Mouse (Mus musculus) bone marrow, adult 2 months (tissue): ENCODE data around the gene Kifap3. TPM values are rescaled to one million over a fixed set of nuclear protein-coding genes. Genes with fewer than 3 reads are reported as not detected.

ENCODE experiments used
- H3K27ac ChIP-seq: fragments of 200-500 bp; 2 replicates; pipeline ENCODE4 v1.5.1; 2012; ENCODE audit warnings: low read depth, mild to moderate bottlenecking, control low read depth, inconsistent platforms, low read length; ENCODE audit not compliant: control insufficient read depth, poor library complexity, insufficient read depth
- H3K4me1 ChIP-seq: fragments of 200-500 bp; 2 replicates; pipeline ENCODE4 v1.6.1; 2011; ENCODE audit warnings: low read length; ENCODE audit not compliant: control insufficient read depth, insufficient read depth
- H3K4me3 ChIP-seq: fragments of 200-500 bp; replicated peaks from 2 replicates; pipeline ENCODE3; 2011; ENCODE audit warnings: mild to moderate bottlenecking, low read depth, low read length, control low read depth; ENCODE audit not compliant: control insufficient read depth
- CTCF ChIP-seq: fragments of 200-500 bp; IDR thresholded peaks from 2 replicates; pipeline ENCODE4 v1.5.1; 2011; ENCODE audit warnings: low read length, control low read depth; ENCODE audit not compliant: control insufficient read depth, insufficient read depth
- POLR2A ChIP-seq: fragments of 200-500 bp; IDR thresholded peaks from 2 replicates; pipeline ENCODE4 v1.6.1; 2011; ENCODE audit warnings: low read depth, mild to moderate bottlenecking, control low read depth, low read length, borderline replicate concordance; ENCODE audit not compliant: control insufficient read depth
- WGBS: fragments of 180-500 bp; shearing (Covaris S2); methylation state at CpG from one replicate; pipeline ENCODE4 v1.1.7; 2018; 5-methylcytosine and 5-hydroxymethylcytosine counted together
- polyA plus RNA-seq: library from polyadenylated mRNA; stranded (reverse); fragments of >200 nt; gene quantifications from 2 replicates; pipeline ENCODE4 v1.2.4, GENCODE M21; 2011; ENCODE audit warnings: low replicate concordance; ENCODE audit not compliant: missing spikeins, insufficient read depth, insufficient read length

Gene Kifap3
- polyA plus RNA-seq, 1 experiment = 4.5 TPM

DNA sequence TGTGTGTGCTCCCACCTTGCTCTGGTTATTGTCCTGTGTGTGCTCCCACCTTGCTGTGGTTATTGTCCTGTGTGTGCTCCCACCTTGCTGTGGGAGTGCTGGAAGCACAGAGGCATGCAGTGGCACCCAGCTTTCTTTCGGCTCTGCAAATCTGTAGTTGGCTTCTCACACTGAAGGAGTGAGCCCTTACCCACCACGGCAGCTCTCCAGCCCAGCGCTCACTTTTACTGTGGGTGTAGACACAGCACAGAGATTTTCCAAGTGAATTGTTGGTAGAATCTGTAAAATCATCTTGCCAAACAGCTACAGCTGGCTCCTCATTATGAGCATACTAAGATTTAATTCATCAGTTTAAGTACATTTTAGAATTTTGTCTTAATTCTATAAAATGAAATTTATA, 93.8 kb downstream of the Kifap3 start:
- H3K4me1 ChIP-seq = no peaks in the 10 kb centered on the region
- WGBS = 98% methylated on average over 3 of the region's 3 CpGs
- no peak overlapping the region for H3K27ac ChIP-seq
- H3K4me3 ChIP-seq = no peak overlapping the region
- no peak for TF ChIP-seq CTCF
- no peak for TF ChIP-seq POLR2A

DNA sequence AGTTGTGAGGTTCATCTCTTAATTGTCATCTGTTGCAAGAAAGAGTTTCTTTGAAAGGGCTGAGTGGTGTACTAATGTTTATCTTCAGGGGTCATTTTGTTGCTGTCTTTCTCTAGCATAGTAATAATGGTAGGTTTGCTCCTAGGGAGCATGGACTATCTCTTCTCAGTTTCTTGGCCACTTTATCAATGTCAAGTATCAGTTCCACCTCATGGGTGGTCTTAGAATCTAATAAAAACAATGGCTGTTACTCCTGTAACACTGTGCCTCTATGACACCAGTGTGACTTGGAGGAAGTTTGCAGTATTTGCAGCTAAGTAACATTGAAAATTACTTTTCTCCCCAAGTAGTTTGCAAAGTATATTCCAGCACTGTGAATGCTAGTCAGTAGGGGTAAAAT, 110.2 kb downstream of the Kifap3 start:
- no peak overlapping the region for H3K27ac ChIP-seq
- H3K4me3 ChIP-seq = no peak overlapping the region
- no peak for TF ChIP-seq CTCF
- TF ChIP-seq POLR2A = no peak
- H3K4me1 ChIP-seq = no peaks in the 10 kb centered on the region

DNA sequence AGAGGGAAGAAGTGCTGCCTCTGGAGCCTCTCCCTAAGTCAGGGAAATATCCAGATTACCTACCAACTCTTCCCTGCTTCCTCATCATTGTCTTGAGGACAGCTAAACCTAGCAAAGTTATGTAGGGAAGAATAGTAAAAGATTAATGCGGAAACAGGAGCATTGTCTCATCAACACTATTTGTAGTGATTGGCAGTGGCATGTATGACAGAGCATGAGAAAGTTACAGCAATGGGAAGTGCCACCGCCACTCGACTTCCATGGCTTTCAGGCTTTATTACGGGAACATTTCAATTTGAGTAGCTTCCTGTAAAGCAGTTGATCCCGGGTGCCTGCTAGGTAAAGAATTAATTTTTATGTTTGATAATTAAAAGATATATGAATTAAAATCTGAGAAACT, 113.9 kb downstream of the Kifap3 start:
- TF ChIP-seq CTCF (no peak), POLR2A (no peak)
- no peaks in the 10 kb centered on the region for H3K4me1 ChIP-seq
- H3K4me3 ChIP-seq = no peak overlapping the region
- WGBS = 88% methylated on average over 5 of the region's 5 CpGs
- H3K27ac ChIP-seq = no peak overlapping the region

DNA sequence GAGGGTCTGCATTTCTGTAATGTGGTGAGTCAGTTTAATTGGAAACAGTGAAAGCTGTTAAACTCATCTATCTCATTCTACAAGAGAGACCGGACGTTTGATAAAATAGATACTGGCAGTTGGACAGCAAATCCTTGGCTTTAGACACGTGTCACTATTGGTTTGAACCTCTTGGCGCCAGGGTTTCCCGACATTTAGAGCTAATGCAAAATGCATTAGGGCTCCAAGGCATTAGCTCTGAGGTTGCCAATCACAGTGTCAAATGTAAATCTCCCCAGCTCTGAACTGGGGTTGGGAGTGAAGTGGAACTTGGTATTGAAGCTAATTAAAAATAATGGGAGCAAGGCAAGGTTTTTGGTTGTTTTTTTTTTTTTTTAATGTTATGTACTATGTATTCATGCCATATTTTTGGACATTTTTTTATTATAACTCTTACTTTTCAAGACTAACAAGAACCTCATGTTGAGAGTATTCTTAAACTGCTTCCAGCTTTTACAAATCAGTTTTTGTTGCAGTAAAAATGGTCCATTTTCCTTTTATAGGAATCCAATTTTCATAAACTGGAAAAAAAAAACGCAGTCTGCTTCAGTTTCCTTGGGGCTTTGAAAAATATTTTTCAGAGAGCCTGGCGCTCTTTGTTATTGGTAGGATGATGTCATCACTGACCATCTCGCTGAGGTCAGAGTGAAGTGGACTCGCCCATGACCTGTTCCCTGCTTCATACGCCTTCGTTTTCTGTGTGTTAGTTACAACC, 114.6 kb downstream of the Kifap3 start:
- TF ChIP-seq CTCF (no peak), POLR2A (no peak)
- Histone ChIP-seq H3K4me3 (no peak overlapping the region), H3K4me1 (no peaks in the 10 kb centered on the region), H3K27ac (no peak overlapping the region)
- WGBS = 84% methylated on average over 11 of the region's 11 CpGs

DNA sequence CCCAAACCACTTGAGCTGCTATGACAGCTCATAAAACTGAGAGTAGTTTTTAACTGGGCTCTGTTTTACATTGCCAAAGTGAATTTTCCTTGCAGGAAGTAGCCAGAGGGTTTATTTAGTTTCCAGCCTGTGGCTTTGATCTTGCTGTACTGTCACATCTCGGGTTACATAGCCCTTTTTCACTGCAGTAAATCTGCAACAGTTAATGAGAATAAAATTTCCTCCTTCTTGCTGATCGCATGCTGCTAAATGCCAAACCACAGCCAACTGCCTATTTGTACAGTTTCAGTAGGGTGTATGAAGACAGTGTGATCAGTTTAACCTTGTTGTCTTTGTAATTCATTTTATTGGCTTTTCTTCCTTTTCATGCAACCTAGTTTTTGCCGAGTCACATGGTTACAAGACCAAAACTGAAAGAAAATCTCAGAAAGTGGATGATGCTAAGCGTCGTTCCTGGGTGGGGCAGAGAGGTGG, 118.9 kb downstream of the Kifap3 start:
- Histone ChIP-seq H3K4me1 (no peaks in the 10 kb centered on the region), H3K4me3 (no peak overlapping the region), H3K27ac (no peak overlapping the region)
- 19% methylated on average over 5 of the region's 5 CpGs for WGBS
- TF ChIP-seq POLR2A (no peak), CTCF (no peak)

DNA sequence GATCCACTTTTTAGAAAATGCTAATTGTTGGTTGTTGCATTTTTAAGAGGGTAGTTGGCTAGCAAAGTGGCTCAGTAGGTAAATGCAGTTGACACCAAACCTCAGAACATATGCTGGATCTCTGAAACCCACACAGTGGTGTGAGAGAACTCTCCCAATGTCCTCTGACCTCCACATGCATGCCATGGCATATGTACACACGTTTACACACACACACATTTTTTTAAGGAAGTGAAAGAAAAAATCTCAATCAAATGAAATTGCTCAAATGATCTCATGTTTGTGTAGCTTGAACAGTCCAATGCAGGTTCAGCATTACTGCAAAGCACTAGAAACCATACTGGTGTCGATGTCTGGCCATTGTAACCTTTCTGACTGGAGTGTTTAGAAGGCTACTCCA, 120.2 kb downstream of the Kifap3 start:
- H3K27ac ChIP-seq = no peak overlapping the region
- TF ChIP-seq POLR2A = no peak
- no peak for TF ChIP-seq CTCF
- H3K4me3 ChIP-seq = no peak overlapping the region
- WGBS = 67% methylated on average over 2 of the region's 2 CpGs
- no peaks in the 10 kb centered on the region for H3K4me1 ChIP-seq

DNA sequence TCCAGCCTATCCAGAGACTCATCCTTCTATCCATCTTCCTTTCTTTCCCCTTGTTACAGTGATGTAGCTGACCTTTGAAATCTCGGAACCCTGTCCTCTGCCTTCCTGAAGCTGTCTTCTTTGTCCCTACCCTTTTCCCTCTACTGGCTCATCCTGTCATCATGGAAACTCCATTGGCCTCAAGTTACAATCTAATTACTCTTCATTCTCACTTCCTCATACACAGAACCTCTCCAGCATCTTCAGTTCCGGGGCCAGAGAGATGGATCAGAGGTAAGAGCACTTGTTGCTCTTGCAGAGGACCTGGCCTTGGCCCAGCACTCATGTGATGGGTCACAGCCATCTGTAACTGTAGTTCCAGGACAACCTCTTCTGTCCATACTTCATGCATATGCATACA, 120.8 kb downstream of the Kifap3 start:
- Histone ChIP-seq H3K27ac (no peak overlapping the region), H3K4me1 (no peaks in the 10 kb centered on the region), H3K4me3 (no peak overlapping the region)
- TF ChIP-seq POLR2A (no peak), CTCF (no peak)
- WGBS = 76% methylated on average over 2 of the region's 2 CpGs

DNA sequence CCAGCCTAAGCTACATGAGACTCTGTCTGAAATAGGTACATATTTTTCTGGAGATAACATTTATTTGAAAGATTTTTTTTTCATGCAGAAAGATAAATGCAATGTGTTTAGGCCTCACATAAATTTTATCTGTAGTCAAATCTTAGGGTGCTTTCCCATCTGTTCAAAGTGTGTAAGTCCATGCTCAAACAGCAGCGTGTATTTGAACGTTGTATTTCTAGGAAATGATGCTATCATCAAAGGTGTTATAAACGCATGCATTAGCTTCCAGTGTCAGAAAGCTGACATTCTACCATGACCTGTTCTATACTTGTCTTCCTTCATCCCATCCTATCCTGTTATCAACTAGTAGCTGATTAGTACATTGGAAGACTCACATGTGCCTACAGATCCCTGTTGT, 124.0 kb downstream of the Kifap3 start:
- Histone ChIP-seq H3K27ac (no peak overlapping the region), H3K4me1 (no peaks in the 10 kb centered on the region), H3K4me3 (no peak overlapping the region)
- 84% methylated on average over 3 of the region's 3 CpGs for WGBS
- TF ChIP-seq POLR2A = no peak
- TF ChIP-seq CTCF = no peak

DNA sequence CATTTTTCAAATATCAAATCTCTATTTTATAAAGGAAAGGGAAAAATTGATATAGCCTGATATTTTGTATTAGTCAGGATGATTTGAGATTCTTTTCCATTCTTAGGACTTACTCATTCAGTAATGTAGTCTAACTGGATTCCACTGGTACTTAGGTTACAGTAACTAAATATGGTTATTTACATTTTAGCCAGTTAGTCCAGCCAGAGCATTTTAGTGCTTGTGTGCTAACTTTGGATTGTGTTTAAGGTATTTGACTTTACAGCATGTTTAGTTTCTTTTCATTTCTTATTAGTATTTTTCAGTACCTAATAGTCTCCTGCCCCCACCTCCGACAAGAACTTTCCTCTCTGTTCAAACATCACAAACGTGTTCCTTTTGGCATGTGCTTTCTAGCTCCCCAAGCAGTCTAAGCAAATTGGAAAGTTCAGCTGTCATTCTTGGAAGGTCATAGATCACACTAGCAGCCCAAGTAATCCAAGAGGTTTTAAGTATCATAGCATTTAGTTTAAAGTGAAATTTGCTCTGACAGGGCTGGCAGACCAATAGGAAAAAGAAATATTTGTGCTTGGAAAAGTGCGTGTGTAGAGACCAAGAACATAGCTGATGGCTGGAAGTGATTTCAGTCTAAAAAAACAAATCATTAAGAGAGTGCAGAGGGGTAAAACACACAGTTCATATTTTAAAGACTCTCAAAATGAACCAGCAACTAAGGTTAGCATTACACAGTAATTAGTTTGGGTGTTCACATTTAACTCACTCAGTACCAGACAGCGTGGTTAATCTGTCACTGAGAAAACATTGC, 127.8 kb downstream of the Kifap3 start:
- Histone ChIP-seq H3K27ac (no peak overlapping the region), H3K4me3 (no peak overlapping the region), H3K4me1 (no peaks in the 10 kb centered on the region)
- TF ChIP-seq POLR2A (no peak), CTCF (no peak)
- 81% methylated on average over 4 of the region's 4 CpGs for WGBS
